Mouse (Mus musculus) spleen, postnatal 36 days (tissue): ENCODE data around the gene Mad2l1.

Experiments used
- DNase-seq, 2 experiments: peaks; one replicate each; pipeline ENCODE4 v3.0.0; 2022; ENCODE audit warnings: low spot score in 2 of 2, mixed read lengths in 1 of 2

Mad2l1 gene

GRCm38 (mm10) chr6:66535028-66535862 is at the start of gene Mad2l1:
TSS of gene Mad2l1 (plus strand) at chr6:66535390.
- peak; percentile 98 to 99 for DNase-seq

- no peak for DNase-seq
Observed at GRCm38 (mm10) chr6:66493685-66494084, 41.5 kb upstream of the Mad2l1 start.

GRCm38 (mm10) chr6:66516368-66516767 is 18.8 kb upstream of the Mad2l1 start:
- DNase-seq = no peak

GRCm38 (mm10) chr6:66528386-66528785 is 6.8 kb upstream of the Mad2l1 start:
- no peak for DNase-seq

- peak; percentile 16 to 45 for DNase-seq
Observed at GRCm38 (mm10) chr6:66533241-66533640, 1.9 kb upstream of the Mad2l1 start.

GRCm38 (mm10) chr6:66534366-66534941 is 736 bp upstream of the Mad2l1 start:
- no peak for DNase-seq

- DNase-seq = no peak
Observed at GRCm38 (mm10) chr6:66535966-66536365, 776 bp downstream of the Mad2l1 start.

GRCm38 (mm10) chr6:66559996-66560395 is 24.8 kb downstream of the Mad2l1 start, which contains the start of gene Vmn1r32:
TSS of gene Vmn1r32 (minus strand) at chr6:66560096.
- DNase-seq = no peak

- DNase-seq = peak; percentile 69 to 71
Observed at GRCm38 (mm10) chr6:66595804-66596203, 60.6 kb downstream of the Mad2l1 start.
